Mouse (Mus musculus) left cerebral cortex, postnatal 10 days (tissue): ENCODE measurements around the gene Prkca. TPM values are rescaled to one million over a fixed set of nuclear protein-coding genes. Genes with fewer than 3 reads are reported as not detected.

ENCODE experiments used
- DNase-seq, 2 experiments: peaks; one replicate each; pipeline ENCODE4 v3.0.0; 2021 to 2022; ENCODE audit warnings: low spot score in 2 of 2, mixed read lengths in 1 of 2; ENCODE audit errors: extremely low spot score in 1 of 2
- intact Hi-C: fragments of 180-260 bp; cut with DNase I; formaldehyde crosslinking; loops from one replicate; pipeline ENCODE4 v1.15.1; 2025
- total RNA-seq, 2 experiments: library from RNA; stranded (reverse); gene quantifications; 2 replicates each; pipeline ENCODE4 v1.2.3; 2021

The Prkca gene
- total RNA-seq: 100 to 1,000 TPM; 118 to 125 TPM

DNA sequence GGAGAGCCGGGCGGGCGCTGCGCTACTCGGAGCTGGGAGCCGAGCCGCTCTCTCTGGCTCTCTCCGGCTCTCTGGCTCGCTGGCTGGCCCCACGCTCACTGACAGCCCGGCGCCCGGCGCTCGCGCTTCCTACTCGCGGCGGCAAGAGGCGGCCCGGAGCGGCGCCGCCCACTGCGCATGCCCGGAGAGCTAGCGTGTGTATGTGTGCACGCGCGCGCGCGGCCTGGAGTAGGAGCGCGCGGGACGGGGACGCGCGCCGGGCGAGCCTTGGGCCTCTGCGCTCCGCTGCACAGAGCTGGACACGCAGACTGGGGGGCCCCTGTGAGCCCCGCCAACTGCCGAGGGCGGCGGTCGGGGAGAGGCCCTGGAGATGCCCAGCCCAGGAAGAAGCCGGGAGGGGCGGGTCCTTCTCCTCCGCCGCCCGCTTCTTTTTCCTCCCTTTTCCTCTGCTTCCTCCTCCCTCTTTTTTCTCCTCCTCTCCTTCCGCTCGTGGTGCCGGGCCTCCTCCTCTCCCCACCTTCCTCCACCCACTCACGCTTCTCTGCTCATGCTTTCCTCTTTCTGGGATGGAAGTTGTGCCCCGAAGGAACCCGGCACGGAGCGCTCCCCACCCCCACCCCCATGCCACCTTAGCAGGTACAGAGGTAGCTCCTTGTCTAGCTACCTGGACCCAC lies at the start of gene Prkca:
Gene Prkca, minus strand, starts transcription at position 140 of the 674 bp plus-strand sequence.
- DNase-seq: peak; percentile 91 to 96
- intact Hi-C loops: loop anchor here (10.0 kb wide), 1 partner anchor 189 kb away; no protein-coding TSS in a partner anchor

DNA sequence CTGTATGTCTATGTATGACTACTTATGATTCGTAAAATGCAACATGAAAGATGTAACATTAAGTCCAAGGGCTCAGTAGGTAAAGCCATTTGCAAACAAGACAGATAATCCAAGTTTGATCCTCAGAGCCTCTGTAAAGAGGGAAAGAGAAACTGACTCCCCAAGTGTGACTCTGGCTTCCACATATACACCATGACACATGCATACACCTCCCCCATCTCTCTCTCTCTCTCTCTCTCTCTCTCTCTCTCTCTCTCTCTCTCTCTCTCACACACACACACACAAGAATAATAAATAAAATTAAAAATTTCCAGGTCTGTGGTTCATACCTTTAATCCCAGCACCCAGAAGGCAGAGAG lies 41.9 kb upstream of the Prkca start:
- intact Hi-C loops: no loop called here
- no peak for DNase-seq

- no peak for DNase-seq
- intact Hi-C loops: no loop called here
Observed at GRCm38 (mm10) chr11:108384920-108385665, 41.4 kb upstream of the Prkca start.

GRCm38 (mm10) chr11:108382664-108383063 lies 38.9 kb upstream of the Prkca start:
- intact Hi-C loops: no loop called here
- no peak for DNase-seq

GRCm38 (mm10) chr11:108378363-108378751 lies 34.6 kb upstream of the Prkca start:
- intact Hi-C loops: loop anchor here (2.0 to 5.0 kb wide), 3 partner anchors 251 to 516 kb away; no protein-coding TSS in a partner anchor
- no peak for DNase-seq

DNA sequence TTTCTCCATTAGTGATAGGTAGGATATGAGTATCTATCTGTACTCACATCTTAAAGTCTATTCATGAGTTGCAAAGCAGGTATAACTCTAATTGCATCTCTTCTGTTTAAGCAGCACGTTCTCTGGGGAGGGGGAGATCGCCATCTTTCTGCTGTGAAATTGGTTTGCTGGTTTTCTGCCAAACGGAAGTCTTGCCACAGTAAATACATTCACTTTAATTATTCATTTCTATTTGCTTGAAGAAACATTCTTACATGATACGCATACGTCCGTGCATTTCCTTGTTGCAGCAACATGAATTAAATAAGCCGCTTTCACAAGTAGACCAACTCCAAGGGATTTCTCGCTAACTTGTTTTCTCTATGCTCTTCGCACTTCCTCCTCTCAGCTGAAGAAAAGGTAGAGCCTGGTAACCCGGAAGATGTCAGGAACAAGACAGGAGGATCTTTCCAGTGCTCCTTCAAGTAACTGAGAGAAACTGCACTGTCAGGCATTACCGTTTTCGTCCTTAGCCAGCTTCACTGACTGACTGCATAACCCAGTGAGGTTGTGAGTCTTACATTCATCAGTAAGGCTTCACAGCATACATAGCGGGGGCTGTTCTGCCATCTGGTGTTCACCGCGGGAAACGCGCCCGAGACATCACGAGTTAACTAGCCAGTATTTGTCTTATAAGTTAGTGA lies 34.1 kb upstream of the Prkca start:
- intact Hi-C loops: loop anchor here (2.0 to 5.0 kb wide), 3 partner anchors 251 to 516 kb away; no protein-coding TSS in a partner anchor
- peak; percentile 71 to 85 for DNase-seq

GRCm38 (mm10) chr11:108376815-108377214 lies 33.1 kb upstream of the Prkca start:
- DNase-seq: no peak
- intact Hi-C loops: loop anchor here (5.0 kb wide), 2 partner anchors 250 to 515 kb away; no protein-coding TSS in a partner anchor

DNA sequence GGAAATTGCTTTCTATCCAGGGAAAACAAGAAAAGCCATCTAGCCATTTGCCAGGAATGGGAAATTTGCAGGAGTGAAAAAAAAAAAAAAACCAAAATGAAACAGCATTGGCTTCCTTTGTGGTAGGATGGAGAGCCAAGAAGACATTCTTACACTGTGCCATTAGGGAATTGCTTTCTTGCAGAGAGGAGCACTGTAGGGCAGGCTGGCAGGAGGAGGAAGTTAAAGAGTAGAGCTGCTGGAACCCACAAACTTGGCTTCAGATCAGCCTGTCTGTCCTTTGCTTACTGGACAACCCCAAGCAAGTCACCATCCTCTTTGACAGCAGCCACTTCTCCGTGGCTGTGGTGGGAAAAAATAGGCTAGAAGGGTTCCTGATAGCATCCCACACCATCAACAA lies 23.3 kb upstream of the Prkca start:
- no peak for DNase-seq
- intact Hi-C loops: no loop called here

DNA sequence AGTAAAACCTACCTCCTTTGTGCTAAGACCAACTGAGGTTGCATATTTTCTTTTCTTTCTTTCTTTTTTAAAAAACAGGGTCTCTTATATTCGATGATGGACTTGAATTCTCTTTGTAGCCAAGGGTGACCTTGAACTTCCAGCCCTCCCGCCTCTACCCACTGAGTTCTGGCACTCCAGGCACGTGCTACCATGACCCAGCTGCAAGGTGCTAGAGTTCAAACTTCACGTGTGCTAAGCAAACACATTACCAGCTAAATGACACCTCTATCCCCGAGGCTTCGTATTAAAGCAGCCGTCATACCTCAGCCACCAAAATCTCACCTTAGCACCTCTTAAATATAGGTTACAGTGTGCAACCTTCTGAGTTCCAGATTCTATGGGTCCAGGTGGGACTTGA lies 21.9 kb upstream of the Prkca start:
- no peak for DNase-seq

GRCm38 (mm10) chr11:108364945-108365589 lies 21.3 kb upstream of the Prkca start:
- intact Hi-C loops: no loop called here
- DNase-seq: no peak

More for the DNA sequence above, 21.9 kb upstream of the Prkca start:
- intact Hi-C loops: no loop called here

- no peak for DNase-seq
- intact Hi-C loops: no loop called here
Observed at GRCm38 (mm10) chr11:108363991-108364390, 20.3 kb upstream of the Prkca start.

DNA sequence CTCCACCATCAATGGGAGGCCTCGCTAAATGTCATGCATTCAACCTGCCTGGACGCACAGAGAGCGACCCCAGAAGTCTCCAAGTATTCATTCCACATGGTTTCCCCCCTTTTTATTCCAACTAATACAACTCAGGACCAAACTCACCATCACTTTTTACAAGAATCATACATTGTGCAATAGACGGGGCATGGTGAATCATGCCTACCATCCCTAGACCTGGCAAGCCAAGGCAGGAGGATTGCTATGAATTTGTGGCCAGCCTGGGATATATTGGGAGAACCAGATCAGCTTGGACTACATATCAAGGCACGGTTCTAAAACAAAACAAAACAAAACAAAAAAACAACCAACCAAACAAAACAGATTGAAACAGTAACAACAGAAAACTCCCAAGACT lies 19.2 kb upstream of the Prkca start:
- no peak for DNase-seq
- intact Hi-C loops: no loop called here

- intact Hi-C loops: no loop called here
- no peak for DNase-seq
Observed at GRCm38 (mm10) chr11:108360983-108361382, 17.3 kb upstream of the Prkca start.

DNA sequence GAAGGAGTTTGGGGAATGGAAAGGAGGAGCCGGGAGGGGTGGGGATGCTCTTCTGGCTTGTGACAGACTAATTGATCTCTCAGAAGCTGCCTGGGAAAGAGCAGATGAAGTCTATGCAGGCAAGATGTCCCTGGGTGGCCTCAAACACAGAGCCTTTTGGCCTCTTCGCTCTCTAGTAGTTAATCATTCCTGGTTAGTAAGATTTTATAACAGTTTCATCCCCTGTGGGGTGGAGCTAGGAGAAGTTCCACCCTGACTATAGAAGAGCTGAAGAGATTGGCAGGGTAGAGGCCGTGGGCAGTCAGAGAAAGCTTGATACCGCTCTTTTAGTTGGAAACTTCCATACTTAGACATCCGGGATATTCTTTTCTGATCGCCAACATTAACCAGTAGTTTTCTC lies 15.2 kb upstream of the Prkca start:
- intact Hi-C loops: no loop called here
- no peak for DNase-seq

DNA sequence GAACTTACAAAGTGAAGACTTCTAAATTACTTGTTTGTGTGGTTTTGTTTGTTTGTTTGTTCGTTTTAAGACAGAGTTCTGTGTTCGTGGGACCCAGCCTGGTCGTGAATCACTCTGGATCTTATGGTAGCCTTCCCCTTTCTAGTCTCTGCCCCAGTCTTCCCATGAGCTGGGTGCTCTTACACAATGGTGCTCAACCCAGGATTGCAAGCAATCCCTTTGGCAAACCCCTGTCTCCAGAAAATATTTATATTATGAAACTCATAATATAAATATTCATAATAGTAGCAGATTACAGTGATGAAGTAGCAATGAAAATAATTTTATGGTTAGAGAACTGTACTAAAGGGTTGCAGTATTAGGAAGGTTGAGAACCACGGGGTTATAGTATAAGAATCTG lies 12.3 kb upstream of the Prkca start:
- intact Hi-C loops: no loop called here
- DNase-seq: no peak

DNA sequence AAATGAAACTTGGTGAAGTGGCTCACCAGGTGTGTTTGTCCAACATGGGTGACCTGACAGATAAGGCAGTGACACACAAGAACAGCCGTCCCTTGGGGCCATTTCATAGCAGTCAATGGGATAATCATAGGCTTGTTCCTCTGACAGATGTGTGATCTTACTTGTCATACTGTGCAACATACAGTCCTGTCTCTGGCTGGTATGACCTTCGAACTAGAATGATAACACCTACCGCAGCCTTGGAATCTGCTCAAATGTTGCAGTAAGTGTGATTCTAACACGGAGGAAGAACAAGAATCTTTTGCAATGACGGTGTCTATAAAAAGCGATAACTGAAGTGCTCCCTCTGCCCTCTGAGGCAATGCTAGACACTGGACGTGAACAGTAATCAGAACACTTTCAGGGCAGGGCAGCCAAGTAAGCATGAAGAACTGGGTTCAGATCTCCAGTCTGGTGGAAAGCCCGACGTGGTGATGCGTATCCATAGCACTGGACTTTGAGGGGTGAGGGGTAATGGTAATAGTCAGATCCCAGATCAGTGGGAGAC lies 9.2 kb upstream of the Prkca start:
- intact Hi-C loops: no loop called here
- DNase-seq: no peak

GRCm38 (mm10) chr11:108350799-108351198 lies 7.1 kb upstream of the Prkca start:
- DNase-seq: no peak
- intact Hi-C loops: no loop called here

DNA sequence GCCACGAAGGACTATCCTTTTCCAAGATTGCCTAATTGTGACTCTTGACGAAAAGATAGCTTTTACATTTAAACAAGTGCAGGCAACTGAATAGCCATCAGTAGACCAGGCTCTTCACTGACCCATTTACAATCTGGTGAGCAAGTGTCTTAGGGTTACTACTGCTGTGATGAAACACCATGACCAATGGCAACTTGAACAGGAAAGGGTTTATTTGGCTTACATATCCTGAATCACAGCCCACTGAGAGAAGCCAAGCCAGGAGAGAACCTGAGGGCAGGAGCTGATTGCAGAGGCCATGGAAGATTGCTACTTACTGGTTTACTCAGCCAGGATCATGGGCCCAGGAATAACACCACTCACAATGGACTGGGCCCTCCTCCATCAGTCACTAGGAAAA lies 1.6 kb upstream of the Prkca start:
- intact Hi-C loops: loop anchor here (10.0 kb wide), 1 partner anchor 191 kb away; no protein-coding TSS in a partner anchor
- no peak for DNase-seq

- intact Hi-C loops: loop anchor here (10.0 kb wide), 1 partner anchor 190 kb away; no protein-coding TSS in a partner anchor
- no peak for DNase-seq
Observed at GRCm38 (mm10) chr11:108344759-108345158, 1.0 kb upstream of the Prkca start.
